Mouse (Mus musculus) testis, adult 2 months (tissue): ENCODE measurements around the gene Ccm2l. TPM values are rescaled to one million over a fixed set of nuclear protein-coding genes. Genes with fewer than 3 reads are reported as not detected.

Experiments
- H3K27ac ChIP-seq: fragments of 200-500 bp; 2 replicates; pipeline ENCODE4 v1.5.1; 2012; ENCODE audit warnings: low read depth, low read length; ENCODE audit not compliant: control insufficient read depth, insufficient read depth
- H3K27me3 ChIP-seq: fragments of 200-500 bp; 2 replicates; pipeline ENCODE4 v1.6.1; 2012; ENCODE audit warnings: mild to moderate bottlenecking, low read length, moderate library complexity; ENCODE audit not compliant: control insufficient read depth, insufficient read depth
- H3K36me3 ChIP-seq: fragments of 200-500 bp; 2 replicates; pipeline ENCODE4 v1.6.1; 2012; ENCODE audit warnings: mild to moderate bottlenecking, low read length; ENCODE audit not compliant: control insufficient read depth, insufficient read depth
- H3K4me1 ChIP-seq: fragments of 200-500 bp; 2 replicates; pipeline ENCODE4 v1.6.1; 2012; ENCODE audit warnings: low read length; ENCODE audit not compliant: control insufficient read depth, insufficient read depth
- H3K4me3 ChIP-seq: fragments of 200-500 bp; 2 replicates; pipeline ENCODE4 v1.5.1; 2012; ENCODE audit warnings: low read depth, mild to moderate bottlenecking, low read length, moderate library complexity, mixed read lengths; ENCODE audit not compliant: control insufficient read depth
- CTCF ChIP-seq: fragments of 200-500 bp; IDR thresholded peaks from 2 replicates; pipeline ENCODE4 v1.5.1; 2012; ENCODE audit warnings: low read depth, mild to moderate bottlenecking, inconsistent platforms, low read length, moderate library complexity; ENCODE audit not compliant: control insufficient read depth, insufficient read depth, insufficient replicate concordance
- POLR2A ChIP-seq: fragments of 200-500 bp; IDR thresholded peaks from 2 replicates; pipeline ENCODE4 v1.6.1; 2012; ENCODE audit warnings: low read depth, mild to moderate bottlenecking, inconsistent platforms, low read length, moderate library complexity; ENCODE audit not compliant: control insufficient read depth
- polyA plus RNA-seq: library from polyadenylated mRNA; depleted of rRNA; stranded (reverse); fragments of >200 nt; gene quantifications from 2 replicates; pipeline ENCODE4 v1.2.3, GENCODE M21; 2012

Ccm2l gene
- polyA plus RNA-seq, 1 experiment: 1.4 TPM

GRCm38 (mm10) chr2:153047828-153048465 lies 17.8 kb upstream of the Ccm2l start:
- TF ChIP-seq CTCF (peak; percentile 69; the same call in 1 of the 2 replicates), POLR2A (no peak)
- H3K4me3 ChIP-seq: no peak overlapping the region
- no peaks in the 10 kb centered on the region for H3K27me3 ChIP-seq
- peaks cover 3% of the 10 kb centered on the region for H3K4me1 ChIP-seq
- H3K36me3 ChIP-seq: no peaks in the 10 kb centered on the region
- no peak overlapping the region for H3K27ac ChIP-seq

DNA sequence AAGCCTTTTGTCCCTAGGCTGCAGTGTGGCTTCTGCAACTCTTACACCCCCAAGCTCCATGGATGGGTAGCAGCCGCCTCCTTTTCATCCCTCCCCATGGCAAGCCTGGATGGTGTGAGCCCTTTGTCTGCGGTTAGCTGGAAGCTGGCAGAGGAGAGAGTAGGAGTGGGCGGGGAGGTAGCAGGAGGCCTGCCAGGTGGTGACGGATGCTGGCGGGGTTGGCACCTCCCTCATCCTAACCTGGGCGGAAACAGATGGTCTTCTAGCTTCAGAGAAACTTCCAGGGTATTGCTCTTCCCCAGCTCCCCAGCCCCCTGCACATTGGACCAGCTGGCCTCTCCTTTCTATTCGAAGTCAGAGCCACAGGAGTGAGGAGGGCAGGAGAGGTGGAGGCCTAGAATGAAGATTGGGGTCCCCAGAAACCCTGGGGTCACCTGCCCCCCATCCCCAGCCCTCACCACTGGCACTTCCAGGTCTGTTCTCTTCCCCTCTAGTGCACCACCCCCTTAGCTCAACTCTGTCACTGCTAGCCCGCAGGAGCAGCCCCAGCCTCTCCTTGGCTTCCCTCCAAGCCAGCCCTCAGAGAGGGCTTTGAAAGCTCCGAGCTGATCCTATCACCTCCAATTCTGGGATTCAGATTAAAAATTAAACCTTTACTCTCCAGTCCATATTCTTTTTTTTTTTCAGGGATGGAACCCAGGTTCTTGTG lies 16.3 kb upstream of the Ccm2l start:
- TF ChIP-seq CTCF: no peak
- H3K27ac ChIP-seq: no peak overlapping the region
- H3K36me3 ChIP-seq: no peaks in the 10 kb centered on the region
- peaks cover 3% of the 10 kb centered on the region for H3K4me1 ChIP-seq
- no peak overlapping the region for H3K4me3 ChIP-seq
- H3K27me3 ChIP-seq: no peaks in the 10 kb centered on the region

DNA sequence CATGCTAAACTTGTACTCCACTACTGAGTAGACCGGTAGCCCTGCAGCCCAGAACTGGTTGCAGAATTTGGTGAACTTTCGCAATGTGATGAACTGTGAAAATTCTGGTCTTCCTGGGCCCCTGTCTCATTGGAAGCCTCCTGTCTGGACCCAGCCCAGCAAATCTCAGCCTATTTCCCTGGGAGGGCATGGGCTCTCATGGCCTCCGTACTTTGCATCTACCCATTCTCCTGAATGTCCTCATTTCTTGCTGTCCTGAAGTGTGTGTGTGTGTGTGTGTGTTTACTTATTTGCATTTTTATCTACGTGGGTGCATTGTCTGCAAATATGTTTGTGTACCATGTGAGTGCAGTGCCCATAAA lies 15.8 kb upstream of the Ccm2l start:
- Histone ChIP-seq H3K27me3 (no peaks in the 10 kb centered on the region), H3K27ac (no peak overlapping the region), H3K36me3 (no peaks in the 10 kb centered on the region), H3K4me1 (peaks cover 3% of the 10 kb centered on the region), H3K4me3 (no peak overlapping the region)
- no peak for TF ChIP-seq CTCF
- TF ChIP-seq POLR2A: no peak

GRCm38 (mm10) chr2:153051095-153051494 lies 14.7 kb upstream of the Ccm2l start:
- Histone ChIP-seq H3K4me3 (no peak overlapping the region), H3K4me1 (peaks cover 3% of the 10 kb centered on the region), H3K27ac (no peak overlapping the region), H3K27me3 (no peaks in the 10 kb centered on the region), H3K36me3 (no peaks in the 10 kb centered on the region)
- no peak for TF ChIP-seq CTCF
- TF ChIP-seq POLR2A: no peak

DNA sequence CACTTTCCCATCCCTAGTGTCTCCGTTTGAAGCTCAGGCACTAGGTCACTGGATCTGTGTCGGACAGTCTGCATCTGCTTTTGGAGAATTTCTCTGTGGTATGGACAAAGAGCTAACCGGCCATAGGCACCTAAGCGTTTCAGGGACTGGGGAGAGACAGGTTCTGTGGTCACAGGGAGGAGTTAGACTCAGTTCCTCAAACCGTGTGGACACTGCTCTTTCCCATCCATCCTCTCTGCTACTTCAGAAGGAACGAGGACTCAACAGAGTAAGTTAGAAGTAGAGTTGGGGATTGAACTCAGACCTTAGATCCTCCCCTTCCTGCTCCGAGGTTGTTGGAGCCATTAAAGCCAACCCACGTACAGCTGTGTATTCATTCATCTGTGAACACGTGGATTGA lies 14.2 kb upstream of the Ccm2l start:
- Histone ChIP-seq H3K36me3 (no peaks in the 10 kb centered on the region), H3K4me1 (peaks cover 3% of the 10 kb centered on the region), H3K27me3 (no peaks in the 10 kb centered on the region), H3K4me3 (no peak overlapping the region), H3K27ac (no peak overlapping the region)
- TF ChIP-seq POLR2A (no peak), CTCF (no peak)

DNA sequence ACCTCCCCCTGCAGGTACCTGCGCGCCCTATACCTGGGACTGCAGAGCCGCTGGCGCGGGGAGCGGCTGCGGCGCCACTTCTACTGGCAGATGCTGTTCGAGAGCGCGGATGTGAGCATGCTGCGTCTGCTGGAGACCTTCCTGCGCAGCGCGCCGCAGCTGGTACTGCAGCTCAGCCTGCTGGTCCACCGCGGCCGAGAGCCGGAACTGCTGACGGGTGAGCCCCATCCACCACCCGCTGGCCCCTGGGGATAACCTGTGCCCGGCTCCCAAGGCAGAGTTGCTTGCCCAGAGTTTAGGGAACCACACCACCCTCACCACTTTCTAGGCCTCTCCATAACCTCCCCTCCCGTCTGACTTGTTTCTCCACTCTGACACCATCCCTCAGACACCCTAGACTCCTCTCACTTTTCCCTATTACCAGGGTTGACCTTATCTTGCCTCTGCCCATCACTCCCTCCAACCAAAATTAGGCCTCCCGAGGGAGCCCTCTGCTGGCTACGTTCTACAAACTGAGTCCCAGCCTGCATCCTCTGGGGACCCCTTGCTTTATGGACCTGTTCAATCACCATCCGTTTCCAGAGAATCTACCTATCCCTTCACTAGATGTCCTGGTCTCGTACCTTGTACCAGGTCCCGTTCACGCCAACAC lies 12.9 kb upstream of the Ccm2l start:
- no peaks in the 10 kb centered on the region for H3K36me3 ChIP-seq
- peaks cover 3% of the 10 kb centered on the region for H3K4me1 ChIP-seq
- no peaks in the 10 kb centered on the region for H3K27me3 ChIP-seq
- H3K27ac ChIP-seq: no peak overlapping the region
- H3K4me3 ChIP-seq: no peak overlapping the region
- TF ChIP-seq POLR2A (no peak), CTCF (no peak)

GRCm38 (mm10) chr2:153053896-153054295 lies 11.9 kb upstream of the Ccm2l start:
- Histone ChIP-seq H3K36me3 (no peaks in the 10 kb centered on the region), H3K27me3 (no peaks in the 10 kb centered on the region), H3K27ac (no peak overlapping the region), H3K4me3 (no peak overlapping the region), H3K4me1 (peaks cover 3% of the 10 kb centered on the region)
- TF ChIP-seq CTCF: no peak
- TF ChIP-seq POLR2A: no peak
